ENCODE assay signal across 22 mouse cellular contexts in the genomic region with DNA sequence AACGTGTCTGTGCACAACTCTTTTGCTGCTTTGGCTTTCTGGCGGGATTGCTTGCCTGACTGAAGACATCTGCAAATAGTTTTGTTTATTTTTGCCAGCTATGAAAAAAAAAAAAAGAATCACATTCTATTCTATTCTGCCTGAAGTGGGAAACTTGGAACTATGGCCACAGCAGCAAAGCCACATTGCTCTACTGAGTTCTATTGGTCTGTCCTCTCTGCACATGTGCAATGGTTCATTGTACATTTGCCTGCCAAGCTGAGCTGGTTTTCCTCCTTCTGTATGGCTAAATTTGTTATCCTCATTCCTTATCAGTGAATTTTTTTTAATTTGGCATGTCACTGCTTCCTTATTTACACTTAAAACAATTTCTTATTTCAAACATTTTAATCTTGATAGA.
DNase-seq lines count a peak whose midpoint lies in the region; ATAC-seq and TF ChIP-seq lines count a peak whose summit lies in the region.
"Had no signal": no experiment of that assay in that cellular context is flagged by ENCODE, and none has a peak within 500 bp of the region (broad histone marks: within the 10 kb centered on the region; RNA-seq: fewer than 3 reads in every experiment).

No protein-coding gene starts in this region.

- H3K4me1 ChIP-seq in lung, embryonic 14.5 days (ENCODE audit: insufficient read depth): no peaks in the 10 kb centered on the region
- no peaks in the 10 kb centered on the region for H3K4me1 ChIP-seq in lung, embryonic 15.5 days
- H3K4me1 ChIP-seq in lung, adult 2 months (ENCODE audit: control insufficient read depth, insufficient read depth, low read length): no peaks in the 10 kb centered on the region
- H3K4me1 ChIP-seq in lung, embryonic 16.5 days (replicated peaks; ENCODE audit: control insufficient read depth, insufficient read depth, low read length): no peaks in the 10 kb centered on the region

- WGBS in lung, embryonic 14.5 days: 19% methylated on average over 2 of the region's 2 CpGs
- 34% methylated on average over 2 of the region's 2 CpGs for WGBS in lung, embryonic 15.5 days
- 47% methylated on average over 2 of the region's 2 CpGs for WGBS in lung, adult 2 months
- 33% methylated on average over 2 of the region's 2 CpGs for WGBS in lung, embryonic 16.5 days

- H3K27me3 ChIP-seq in lung, embryonic 14.5 days (ENCODE audit: insufficient read depth, low read length): no peaks in the 10 kb centered on the region
- no peaks in the 10 kb centered on the region for H3K27me3 ChIP-seq in lung, embryonic 15.5 days
- no peaks in the 10 kb centered on the region for H3K27me3 ChIP-seq in lung, embryonic 16.5 days (ENCODE audit: control insufficient read depth, insufficient read depth, low read depth, low read length)
- H3K27me3 ChIP-seq: CH12.LX had no signal

- ATAC-seq in lung, embryonic 14.5 days (ENCODE audit: insufficient read depth): peak; percentile 83; the same call in 1 of the 2 replicates
- ATAC-seq in lung, embryonic 15.5 days (ENCODE audit: borderline replicate concordance, extremely low read depth, low FRiP score, low TSS enrichment): peak; percentile 81; the same call in 1 of the 2 replicates
- ATAC-seq in lung, embryonic 16.5 days (ENCODE audit: low read depth): peak; percentile 83
- ATAC-seq: activated CD4-positive, CD25-positive, alpha-beta regulatory T cell, adult 4 months; CD4-positive, CD25-positive, alpha-beta regulatory T cell, adult 4 months; Patski had no signal

- H3K9me3 ChIP-seq in lung, embryonic 14.5 days (ENCODE audit: low read depth, low read length): no peaks in the 10 kb centered on the region
- H3K9me3 ChIP-seq in lung, embryonic 15.5 days: no peaks in the 10 kb centered on the region
- no peaks in the 10 kb centered on the region for H3K9me3 ChIP-seq in lung, embryonic 16.5 days (ENCODE audit: control insufficient read depth, low read length)
- H3K9me3 ChIP-seq: G1E had no signal

- peak; percentile 67 for DNase-seq in lung, embryonic 14.5 days
- no peak for DNase-seq in lung, adult 18-20 months
- no peak for DNase-seq in lung, adult 2 months
- DNase-seq in lung, postnatal 14 days: no peak
- peak; percentile 6 for DNase-seq in lung, postnatal 10 days
- DNase-seq in lung, postnatal 36 days: no peak
- DNase-seq: adrenal gland, adult 2 months; adrenal gland, adult 8-10 months; adrenal gland, postnatal 10 days; adrenal gland, postnatal 14 days; adrenal gland, postnatal 25 days; adrenal gland, postnatal 36 days; B cell, adult 2 months; cerebellum, adult 11 months; cerebellum, adult 11-12 months had no signal

- no peak overlapping the region for H3K4me2 ChIP-seq in lung, embryonic 14.5 days
- no peak overlapping the region for H3K4me2 ChIP-seq in lung, embryonic 15.5 days
- no peak overlapping the region for H3K4me2 ChIP-seq in lung, embryonic 16.5 days (ENCODE audit: low read depth, low read length)

- no peak overlapping the region for H3K4me3 ChIP-seq in lung, embryonic 14.5 days (ENCODE audit: low read depth, low read length)
- no peak overlapping the region for H3K4me3 ChIP-seq in lung, embryonic 15.5 days
- H3K4me3 ChIP-seq in lung, adult 2 months (replicated peaks; ENCODE audit: extremely low read depth, low read depth, low read length): no peak overlapping the region
- no peak overlapping the region for H3K4me3 ChIP-seq in lung, embryonic 16.5 days (ENCODE audit: low read length)

- no peak overlapping the region for H3K9ac ChIP-seq in lung, embryonic 14.5 days
- H3K9ac ChIP-seq in lung, embryonic 15.5 days: no peak overlapping the region
- H3K9ac ChIP-seq in lung, embryonic 16.5 days (ENCODE audit: low read length): no peak overlapping the region

- H3K36me3 ChIP-seq in lung, embryonic 14.5 days (ENCODE audit: insufficient read depth): no peaks in the 10 kb centered on the region
- no peaks in the 10 kb centered on the region for H3K36me3 ChIP-seq in lung, embryonic 15.5 days
- no peaks in the 10 kb centered on the region for H3K36me3 ChIP-seq in lung, embryonic 16.5 days (ENCODE audit: control insufficient read depth, insufficient read depth, low read length)
- H3K36me3 ChIP-seq: G1E had no signal

- no peak overlapping the region for H3K27ac ChIP-seq in lung, embryonic 14.5 days (ENCODE audit: low read depth)
- no peak overlapping the region for H3K27ac ChIP-seq in lung, embryonic 15.5 days
- no peak overlapping the region for H3K27ac ChIP-seq in lung, embryonic 16.5 days (ENCODE audit: low read length)

- no peak for TF ChIP-seq CTCF in lung, embryonic 14.5 days (IDR thresholded peaks at IDR 0.05; ENCODE audit: low read depth)
- TF ChIP-seq CTCF in lung, adult 2 months (IDR thresholded peaks at IDR 0.05; ENCODE audit: insufficient read depth, low read length): no peak

- TF ChIP-seq POLR2A in lung, adult 2 months (IDR thresholded peaks at IDR 0.05; ENCODE audit: borderline replicate concordance, extremely low read depth, low read depth, low read length): no peak

Comparison
In these comparisons a context has a peak if more than half of its experiments do, and no peak if none do; other contexts are left out.
1. DNase-seq: peak in lung, embryonic 14.5 days (single experiment) and lung, postnatal 10 days (single experiment); none in lung, adult 18-20 months (0 of 2), lung, adult 2 months (single experiment), lung, postnatal 14 days (single experiment) and lung, postnatal 36 days (single experiment).
2. Peak in every context shown above with its lines, with median percentiles within 50 percentile points of each other: ATAC-seq.